Mouse (Mus musculus) lung, embryonic 15.5 days (tissue): ENCODE data around the gene Tpm1. TPM values are rescaled to one million over a fixed set of nuclear protein-coding genes. Genes with fewer than 3 reads are reported as not detected.

Experiments used
- ATAC-seq: fragments of 200-750 bp; cut with Nextera tagmentation; 2 replicates; pipeline ENCODE4 v1.8.0; 2017; ENCODE audit warnings: moderate number of reproducible peaks, borderline replicate concordance; ENCODE audit not compliant: low FRiP score, low TSS enrichment; ENCODE audit errors: extremely low read depth
- H3K27ac ChIP-seq: fragments of 300-500 bp; sonication (generic); 2 replicates; pipeline ENCODE4 v1.5.1; 2015; ENCODE audit warnings: moderate library complexity, mild to moderate bottlenecking, inconsistent platforms
- H3K27me3 ChIP-seq: fragments of 300-500 bp; sonication (generic); 2 replicates; pipeline ENCODE4 v1.6.1; 2015; ENCODE audit warnings: inconsistent platforms
- H3K36me3 ChIP-seq: fragments of 300-500 bp; sonication (generic); 2 replicates; pipeline ENCODE4 v1.6.1; 2015; ENCODE audit warnings: inconsistent platforms
- H3K4me1 ChIP-seq: fragments of 300-500 bp; sonication (generic); 2 replicates; pipeline ENCODE4 v1.6.1; 2015; ENCODE audit warnings: inconsistent platforms
- H3K4me2 ChIP-seq: fragments of 300-500 bp; sonication (generic); 2 replicates; pipeline ENCODE4 v1.6.1; 2015; ENCODE audit warnings: inconsistent platforms, mild to moderate bottlenecking, moderate library complexity
- H3K4me3 ChIP-seq: fragments of 300-500 bp; sonication (generic); 2 replicates; pipeline ENCODE4 v1.5.1; 2015; ENCODE audit warnings: mild to moderate bottlenecking, inconsistent platforms
- H3K9ac ChIP-seq: fragments of 300-500 bp; sonication (generic); 2 replicates; pipeline ENCODE4 v1.6.1; 2015; ENCODE audit warnings: inconsistent platforms
- H3K9me3 ChIP-seq: fragments of 300-500 bp; sonication (generic); 2 replicates; pipeline ENCODE4 v1.6.1; 2016; ENCODE audit warnings: inconsistent platforms
- WGBS: fragments of 180-500 bp; shearing (Covaris S2); methylation state at CpG from one replicate; pipeline ENCODE4 v1.1.7; 2015; 5-methylcytosine and 5-hydroxymethylcytosine counted together
- polyA plus RNA-seq: library from polyadenylated mRNA; unstranded; fragments of >200 nt; fragmentation: Nextera tagmentation; extraction: Ambion mirVana; gene quantifications from 2 replicates; pipeline ENCODE4 v1.2.1, GENCODE M21; 2015

The Tpm1 gene
- polyA plus RNA-seq, 1 experiment from 2014 or later = 774 TPM

DNA sequence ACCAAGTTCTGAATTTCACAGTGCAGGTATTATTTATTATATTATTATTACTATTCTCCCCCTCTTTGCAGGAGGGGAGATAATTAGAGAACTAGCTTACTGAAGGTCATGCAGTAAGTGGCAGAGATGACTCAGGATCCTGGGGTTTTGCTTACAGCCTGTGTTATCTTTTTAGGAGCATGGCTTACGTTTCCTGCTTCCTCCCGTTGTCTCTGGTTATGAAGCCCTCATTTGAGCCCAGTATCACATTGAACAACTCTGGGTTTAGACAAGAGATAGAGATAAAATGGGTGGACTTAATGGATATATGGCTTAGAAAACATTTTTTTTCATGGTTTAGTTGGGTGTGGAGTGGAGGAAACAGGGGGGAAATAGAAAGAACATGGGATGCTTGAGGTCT lies 35.7 kb downstream of the Tpm1 start:
- Histone ChIP-seq H3K4me2 (no peak overlapping the region), H3K36me3 (no peaks in the 10 kb centered on the region), H3K9ac (no peak overlapping the region), H3K4me3 (no peak overlapping the region), H3K27ac (no peak overlapping the region), H3K4me1 (peaks cover 30% of the 10 kb centered on the region), H3K27me3 (no peaks in the 10 kb centered on the region), H3K9me3 (no peaks in the 10 kb centered on the region)
- 44% methylated on average over 2 of the region's 2 CpGs for WGBS
- no peak for ATAC-seq

DNA sequence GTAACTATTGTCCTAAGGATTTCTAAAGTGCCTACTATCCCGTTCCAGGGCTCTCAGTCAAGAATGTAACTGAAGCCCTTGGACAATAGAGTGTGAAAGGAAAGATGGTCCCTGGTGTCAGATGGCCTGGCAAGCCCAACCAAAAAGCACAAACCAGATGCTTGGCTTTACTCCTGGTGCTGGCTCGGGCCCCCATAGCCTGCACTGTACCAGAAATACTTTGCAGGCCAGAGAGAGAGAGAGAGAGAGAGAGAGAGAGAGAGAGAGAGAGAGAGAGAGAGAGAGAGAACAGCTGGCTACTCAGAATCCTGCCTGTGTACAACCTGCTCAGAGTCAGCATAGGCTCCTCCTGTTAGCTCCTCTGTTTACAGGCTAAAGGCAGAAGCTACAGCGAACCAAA lies 36.7 kb downstream of the Tpm1 start:
- peak; percentile 90; the same call in 1 of the 2 replicates for ATAC-seq
- no peaks in the 10 kb centered on the region for H3K36me3 ChIP-seq
- WGBS = 23% methylated on average over 3 of the region's 3 CpGs
- peaks cover 32% of the 10 kb centered on the region for H3K4me1 ChIP-seq
- H3K4me2 ChIP-seq = no peak overlapping the region
- H3K27ac ChIP-seq = peak overlapping the region; percentile 45
- no peaks in the 10 kb centered on the region for H3K27me3 ChIP-seq
- no peak overlapping the region for H3K9ac ChIP-seq
- no peak overlapping the region for H3K4me3 ChIP-seq
- H3K9me3 ChIP-seq = no peaks in the 10 kb centered on the region

DNA sequence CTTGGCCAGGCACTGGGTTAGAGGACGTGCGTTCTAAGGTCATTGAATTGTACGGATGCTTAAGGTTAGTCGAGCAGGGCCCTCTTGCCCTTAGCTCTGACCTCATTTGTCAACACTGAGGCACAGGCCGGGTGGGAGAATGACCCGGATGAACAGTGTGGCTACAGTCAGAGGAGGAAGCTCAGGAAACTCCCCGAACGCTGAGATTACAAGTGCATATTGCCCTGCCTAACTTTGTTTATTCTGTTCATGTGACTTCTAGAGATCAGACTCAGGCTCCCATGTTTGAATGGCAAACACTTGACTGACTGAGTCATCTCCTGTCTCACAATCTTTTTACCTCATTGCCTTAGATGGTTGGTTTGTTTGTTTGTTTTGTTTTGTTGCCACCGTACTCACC lies 37.7 kb downstream of the Tpm1 start:
- H3K27ac ChIP-seq = no peak overlapping the region
- WGBS = 33% methylated on average over 9 of the region's 9 CpGs
- no peak overlapping the region for H3K4me3 ChIP-seq
- no peak overlapping the region for H3K9ac ChIP-seq
- no peaks in the 10 kb centered on the region for H3K27me3 ChIP-seq
- H3K36me3 ChIP-seq = no peaks in the 10 kb centered on the region
- ATAC-seq = no peak
- H3K9me3 ChIP-seq = no peaks in the 10 kb centered on the region
- no peak overlapping the region for H3K4me2 ChIP-seq
- peaks cover 32% of the 10 kb centered on the region for H3K4me1 ChIP-seq

GRCm38 (mm10) chr9:67008781-67009180 lies 40.4 kb downstream of the Tpm1 start:
- no peak for ATAC-seq
- Histone ChIP-seq H3K36me3 (no peaks in the 10 kb centered on the region), H3K9ac (no peak overlapping the region), H3K27me3 (no peaks in the 10 kb centered on the region), H3K4me3 (no peak overlapping the region), H3K4me1 (peaks cover 36% of the 10 kb centered on the region), H3K27ac (no peak overlapping the region), H3K9me3 (no peaks in the 10 kb centered on the region), H3K4me2 (no peak overlapping the region)
- WGBS = 18% methylated on average over 11 of the region's 11 CpGs

DNA sequence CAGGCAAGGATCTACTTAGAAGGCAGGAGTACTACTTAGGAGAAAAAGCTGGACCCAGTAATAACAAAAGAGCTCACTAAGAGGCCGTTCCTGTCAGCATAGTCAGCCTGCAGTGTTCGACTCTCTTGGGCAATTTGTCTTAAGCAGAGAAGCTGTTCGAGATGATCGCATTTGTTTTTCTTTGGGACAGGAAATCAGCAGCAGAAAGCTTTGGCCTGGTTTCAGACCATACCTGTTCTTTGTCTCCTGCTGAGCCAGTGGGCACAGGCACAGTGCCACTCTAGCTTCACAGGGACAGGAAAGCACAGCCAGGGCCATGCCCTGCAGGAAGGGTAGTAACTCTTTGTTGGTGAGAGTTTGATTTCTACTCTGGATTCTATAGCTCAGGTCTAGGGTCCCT lies 42.8 kb downstream of the Tpm1 start:
- no peak overlapping the region for H3K4me3 ChIP-seq
- no peaks in the 10 kb centered on the region for H3K9me3 ChIP-seq
- WGBS = 62% methylated on average over 4 of the region's 4 CpGs
- no peak overlapping the region for H3K4me2 ChIP-seq
- no peak overlapping the region for H3K27ac ChIP-seq
- peaks cover 21% of the 10 kb centered on the region for H3K4me1 ChIP-seq
- no peaks in the 10 kb centered on the region for H3K27me3 ChIP-seq
- no peak overlapping the region for H3K9ac ChIP-seq
- ATAC-seq = no peak
- no peaks in the 10 kb centered on the region for H3K36me3 ChIP-seq

- H3K36me3 ChIP-seq = no peaks in the 10 kb centered on the region
- ATAC-seq = no peak
- peaks cover 19% of the 10 kb centered on the region for H3K4me1 ChIP-seq
- H3K9ac ChIP-seq = no peak overlapping the region
- no peak overlapping the region for H3K4me2 ChIP-seq
- H3K27me3 ChIP-seq = no peaks in the 10 kb centered on the region
- 70% methylated on average over 11 of the region's 11 CpGs for WGBS
- H3K27ac ChIP-seq = no peak overlapping the region
- no peak overlapping the region for H3K4me3 ChIP-seq
- H3K9me3 ChIP-seq = no peaks in the 10 kb centered on the region
Observed at GRCm38 (mm10) chr9:67005161-67005742, 44.0 kb downstream of the Tpm1 start.

DNA sequence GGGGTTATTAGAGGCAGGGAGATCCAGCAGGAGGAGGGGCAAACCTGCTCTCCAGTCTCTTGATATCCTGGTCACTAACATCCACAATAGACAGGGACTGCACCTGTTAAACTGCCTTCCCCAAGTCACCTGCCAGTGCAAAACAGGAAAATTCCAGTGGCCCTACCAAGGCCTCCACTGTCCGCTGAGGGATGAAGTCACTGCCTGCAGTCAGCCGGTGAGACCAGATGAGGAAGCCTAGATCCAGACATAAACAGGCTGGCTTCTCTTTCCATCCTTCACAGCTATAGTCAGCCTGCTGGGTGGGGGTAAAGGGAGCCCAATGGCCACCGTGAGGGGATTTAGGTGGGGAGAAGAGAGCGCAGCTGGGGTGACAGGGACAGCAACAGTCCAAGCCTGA lies 45.5 kb downstream of the Tpm1 start:
- H3K27me3 ChIP-seq = no peaks in the 10 kb centered on the region
- H3K9me3 ChIP-seq = no peaks in the 10 kb centered on the region
- H3K36me3 ChIP-seq = no peaks in the 10 kb centered on the region
- no peak overlapping the region for H3K4me3 ChIP-seq
- 53% methylated on average over 4 of the region's 4 CpGs for WGBS
- H3K4me1 ChIP-seq = peaks cover 18% of the 10 kb centered on the region
- 0 out of 2 replicates have a peak overlapping the region, but pooled peaks have one; percentile 13 for H3K9ac ChIP-seq
- H3K27ac ChIP-seq = no peak overlapping the region
- H3K4me2 ChIP-seq = no peak overlapping the region
- ATAC-seq = no peak

DNA sequence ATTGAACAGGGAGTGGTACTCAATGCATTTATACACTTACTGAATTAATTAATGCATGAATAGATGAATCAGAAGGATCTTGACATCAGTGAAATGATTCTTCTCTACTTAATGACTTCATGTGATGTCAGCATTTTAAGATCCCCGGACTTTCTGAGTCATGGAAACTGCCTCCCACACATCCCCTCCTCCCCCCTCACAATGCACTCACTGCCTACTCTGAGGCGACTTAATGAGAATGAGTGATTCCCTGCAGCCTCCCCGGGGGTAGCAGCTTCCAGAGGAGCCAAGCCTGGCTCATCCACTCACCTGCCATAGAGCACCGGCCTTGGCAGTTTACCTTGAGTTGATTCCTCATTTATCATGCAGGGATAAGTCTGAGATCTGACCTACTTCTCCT lies 46.0 kb downstream of the Tpm1 start:
- Histone ChIP-seq H3K36me3 (no peaks in the 10 kb centered on the region), H3K4me2 (no peak overlapping the region), H3K9me3 (no peaks in the 10 kb centered on the region), H3K4me1 (peaks cover 14% of the 10 kb centered on the region; the same call in 1 of the 2 replicates), H3K9ac (no peak overlapping the region), H3K27ac (no peak overlapping the region), H3K27me3 (no peaks in the 10 kb centered on the region), H3K4me3 (no peak overlapping the region)
- ATAC-seq = no peak
- WGBS = 36% methylated on average over 4 of the region's 4 CpGs

DNA sequence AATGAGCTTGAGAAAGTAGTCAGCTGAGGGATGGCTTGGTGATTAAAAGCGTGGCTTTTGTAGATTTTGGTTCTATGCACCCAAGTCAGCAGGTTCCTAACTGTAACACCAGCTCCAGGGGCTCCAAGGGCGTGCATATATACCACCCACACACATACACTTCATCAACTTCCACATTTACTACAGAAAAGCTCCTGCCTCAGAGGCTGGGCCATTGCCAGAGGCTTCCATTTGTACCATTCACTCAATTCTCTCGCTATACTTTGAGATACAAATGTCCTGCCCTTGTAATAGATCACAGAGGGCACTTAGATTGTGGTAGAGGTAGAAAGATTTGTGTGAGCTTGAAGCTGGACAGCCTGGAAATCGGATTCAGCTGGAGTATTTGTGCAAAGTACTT lies 47.7 kb downstream of the Tpm1 start:
- H3K36me3 ChIP-seq = no peaks in the 10 kb centered on the region
- H3K4me2 ChIP-seq = no peak overlapping the region
- no peak for ATAC-seq
- no peak overlapping the region for H3K9ac ChIP-seq
- H3K4me1 ChIP-seq = peaks cover 14% of the 10 kb centered on the region; the same call in 1 of the 2 replicates
- H3K4me3 ChIP-seq = no peak overlapping the region
- WGBS = 57% methylated on average over 4 of the region's 4 CpGs
- no peaks in the 10 kb centered on the region for H3K9me3 ChIP-seq
- H3K27ac ChIP-seq = no peak overlapping the region
- no peaks in the 10 kb centered on the region for H3K27me3 ChIP-seq

DNA sequence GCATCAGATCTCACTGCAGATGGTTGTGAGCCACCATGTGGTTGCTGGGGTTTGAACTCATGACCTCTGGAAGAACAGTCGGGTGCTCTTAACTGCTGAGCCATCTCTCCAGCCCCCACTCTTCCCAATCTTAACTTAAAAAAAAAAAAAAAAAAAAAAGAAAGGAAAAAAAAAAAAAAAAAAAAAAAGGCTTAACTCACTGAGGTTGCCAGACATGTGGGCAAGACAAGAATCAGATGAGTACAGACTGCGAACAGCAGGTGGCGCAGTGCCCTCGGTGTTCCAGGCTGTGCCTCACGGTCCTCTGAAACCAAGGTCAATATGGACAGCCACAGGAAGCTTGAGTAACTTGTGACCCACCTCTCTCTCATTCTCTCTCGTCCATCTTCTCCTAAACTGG lies 48.2 kb downstream of the Tpm1 start:
- WGBS = 4% methylated on average over 6 of the region's 6 CpGs
- peak; percentile 78; the same call in 1 of the 2 replicates for ATAC-seq

DNA sequence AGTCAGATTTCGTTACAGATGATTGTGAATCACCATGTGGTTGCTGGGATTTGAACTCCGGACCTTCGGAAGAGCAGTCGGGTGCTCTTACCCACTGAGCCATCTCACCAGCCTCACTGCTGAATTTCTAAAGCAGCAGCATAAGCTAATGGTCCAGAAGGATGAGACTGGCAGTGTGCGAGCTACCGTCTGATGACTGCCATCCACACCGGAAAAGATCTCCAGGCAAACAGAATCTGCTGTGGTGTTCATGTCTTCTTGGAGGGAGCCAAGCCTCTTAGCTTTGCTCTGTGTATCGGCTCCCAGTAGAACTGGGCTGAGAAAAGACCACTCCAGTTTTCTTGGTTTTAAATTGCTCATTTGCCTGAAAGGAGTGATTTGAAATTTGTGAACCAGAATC lies 49.5 kb downstream of the Tpm1 start:
- no peaks in the 10 kb centered on the region for H3K36me3 ChIP-seq
- WGBS = 90% methylated on average over 8 of the region's 8 CpGs
- H3K9me3 ChIP-seq = no peaks in the 10 kb centered on the region
- no peaks in the 10 kb centered on the region for H3K27me3 ChIP-seq
- no peak overlapping the region for H3K27ac ChIP-seq
- no peak overlapping the region for H3K4me3 ChIP-seq
- peaks cover 5% of the 10 kb centered on the region; the same call in 1 of the 2 replicates for H3K4me1 ChIP-seq
- ATAC-seq = no peak
- no peak overlapping the region for H3K9ac ChIP-seq
- H3K4me2 ChIP-seq = no peak overlapping the region

More for the DNA sequence above, 48.2 kb downstream of the Tpm1 start:
- H3K36me3 ChIP-seq = no peaks in the 10 kb centered on the region
- peaks cover 12% of the 10 kb centered on the region; the same call in 1 of the 2 replicates for H3K4me1 ChIP-seq
- H3K4me2 ChIP-seq = no peak overlapping the region
- H3K9me3 ChIP-seq = no peaks in the 10 kb centered on the region
- no peak overlapping the region for H3K9ac ChIP-seq
- no peaks in the 10 kb centered on the region for H3K27me3 ChIP-seq
- no peak overlapping the region for H3K27ac ChIP-seq
- no peak overlapping the region for H3K4me3 ChIP-seq

DNA sequence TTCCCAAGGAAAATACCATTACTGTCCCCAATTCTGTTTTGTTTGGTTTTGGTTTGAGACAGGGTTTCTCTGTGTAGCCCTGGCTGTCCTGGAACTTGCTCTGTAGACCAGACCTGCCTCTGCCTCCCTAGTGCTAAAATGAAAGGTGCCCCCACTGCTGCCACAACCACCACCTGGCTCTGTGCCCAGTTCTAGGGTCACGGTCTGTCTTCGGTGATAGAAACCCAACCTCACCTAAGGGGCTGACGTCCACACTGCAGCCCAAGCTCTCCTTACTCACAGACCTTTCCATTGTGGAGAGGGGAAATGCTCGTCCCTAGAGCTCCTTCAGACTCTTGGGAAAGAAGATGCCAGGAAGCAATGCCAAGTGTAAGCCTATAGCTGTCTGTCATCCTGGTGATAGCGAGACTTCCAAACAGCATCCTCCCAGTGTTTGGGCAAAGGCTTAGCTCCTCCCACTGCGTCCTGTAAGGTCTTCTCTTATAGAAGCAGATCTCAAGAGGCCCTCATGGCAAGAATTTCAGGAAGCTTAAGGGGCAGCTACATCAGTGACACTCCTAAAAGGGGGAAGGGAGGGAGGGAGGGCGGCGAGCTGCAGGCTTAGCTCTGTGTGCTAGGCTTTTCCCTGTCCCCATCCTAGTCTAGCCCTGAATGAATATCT lies 57.3 kb downstream of the Tpm1 start:
- no peak overlapping the region for H3K4me2 ChIP-seq
- H3K27me3 ChIP-seq = no peaks in the 10 kb centered on the region
- no peak for ATAC-seq
- H3K4me1 ChIP-seq = peaks cover 45% of the 10 kb centered on the region
- H3K4me3 ChIP-seq = no peak overlapping the region
- H3K9ac ChIP-seq = no peak overlapping the region
- H3K9me3 ChIP-seq = no peaks in the 10 kb centered on the region
- WGBS = 38% methylated on average over 8 of the region's 8 CpGs
- H3K27ac ChIP-seq = peak overlapping the region; percentile 38
- no peaks in the 10 kb centered on the region for H3K36me3 ChIP-seq
